Mouse (Mus musculus) brain, embryonic 18.5 days (tissue): Measurements from ENCODE around the gene Uhrf2.
"Not testable (repeated sequence)": the region's sequence is repeated elsewhere in the genome, so short reads cannot be mapped to it uniquely, and the experiment has no call there.

Experiments used
- DNase-seq: peaks from one replicate; pipeline ENCODE4 v3.0.0-alpha.2; 2012; ENCODE audit warnings: low read depth, low spot score

Uhrf2 gene

GRCm38 (mm10) chr19:30029894-30030635 is at the start of gene Uhrf2:
TSS of gene Uhrf2 (plus strand) at chr19:30030513.
- peak; percentile 92 for DNase-seq

DNA sequence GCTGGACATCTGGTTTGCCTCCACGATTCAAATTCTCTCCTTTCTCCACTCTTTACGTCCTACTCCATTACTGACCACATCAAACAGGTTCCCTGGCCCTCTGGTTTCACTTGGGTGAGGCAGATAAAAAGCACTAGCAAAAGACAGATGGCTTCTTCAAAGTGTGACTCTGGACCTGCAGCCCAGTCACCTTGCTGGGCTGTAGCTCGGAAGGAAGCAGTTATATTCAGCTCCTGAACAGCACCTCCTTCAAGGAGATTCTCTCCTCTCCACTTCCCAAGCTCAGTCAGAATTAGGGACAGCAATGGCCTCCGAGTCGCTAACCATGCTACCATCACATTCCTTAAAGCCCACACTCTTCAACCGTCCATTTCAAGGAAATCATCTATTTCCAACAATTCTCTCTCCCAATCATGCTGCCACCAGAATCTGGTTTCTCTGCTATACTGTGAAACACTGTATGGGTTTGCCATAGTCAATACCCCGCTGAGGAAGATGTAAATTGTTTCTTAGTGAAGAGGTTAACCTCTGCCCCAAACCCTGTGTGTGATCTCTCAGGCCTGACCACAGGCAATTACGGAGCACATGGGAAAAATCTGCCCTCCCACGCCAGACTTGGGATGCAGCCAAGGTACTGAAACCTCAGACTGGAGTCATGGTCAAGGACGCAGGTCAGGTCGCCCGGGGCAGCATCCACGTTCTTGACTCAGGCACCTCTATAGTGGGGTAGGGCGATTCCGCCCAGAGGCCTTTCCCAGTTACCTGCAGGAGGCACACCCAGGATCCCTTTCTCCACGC is 45.9 kb upstream of the Uhrf2 start:
- DNase-seq: no peak

DNA sequence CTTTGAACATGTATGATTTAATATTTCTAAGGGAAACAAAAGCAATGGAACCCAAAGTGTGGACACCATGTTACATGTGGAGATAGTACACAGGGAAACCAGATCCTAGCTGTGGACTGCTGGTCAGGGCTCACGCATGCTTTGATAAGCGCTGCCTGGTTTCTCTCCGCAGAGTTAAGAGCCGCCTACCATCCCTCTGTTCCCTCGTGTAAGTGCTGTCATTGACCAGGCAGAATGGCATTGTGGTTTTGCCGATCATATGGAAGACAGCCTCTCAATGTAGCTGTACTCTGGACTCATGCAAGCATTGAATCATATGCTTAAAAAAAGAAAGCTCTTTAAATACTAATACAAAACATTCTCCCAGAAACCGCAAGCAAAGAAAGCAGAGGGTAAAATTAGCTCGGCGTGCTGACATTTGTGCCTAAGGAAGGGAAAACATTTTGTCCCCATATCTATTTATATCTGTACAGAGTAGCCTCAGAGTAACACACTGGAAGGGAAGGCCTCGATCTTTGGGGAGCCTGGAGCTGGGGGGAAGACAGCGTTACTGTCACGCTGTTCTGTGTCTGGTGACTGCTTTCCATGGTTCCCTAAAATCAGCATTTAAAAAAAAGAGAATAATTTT is 43.7 kb upstream of the Uhrf2 start:
- DNase-seq: no peak

- no peak for DNase-seq
Measured at GRCm38 (mm10) chr19:30000406-30001365, 29.6 kb upstream of the Uhrf2 start.

- no peak for DNase-seq
Measured at GRCm38 (mm10) chr19:30001550-30001949, 28.8 kb upstream of the Uhrf2 start.

DNA sequence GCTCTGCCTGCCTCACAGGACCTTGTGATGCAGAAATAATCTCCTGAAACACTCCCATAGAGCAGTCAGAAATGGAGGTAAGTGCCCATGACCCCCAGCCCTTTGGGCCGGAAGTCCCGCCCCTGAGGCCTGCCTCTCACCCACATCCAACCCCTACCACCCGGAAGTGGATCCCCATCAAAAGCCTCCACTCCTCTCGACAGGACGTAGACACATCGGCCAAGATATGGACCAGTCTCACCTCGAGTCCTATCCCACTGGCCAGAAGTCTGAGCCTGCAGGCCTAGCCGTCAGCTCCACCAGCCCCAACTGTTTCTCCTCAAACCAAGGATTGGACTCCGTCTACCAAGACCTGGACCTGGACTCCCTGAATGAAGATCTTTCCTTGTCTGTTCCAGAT is 26.7 kb upstream of the Uhrf2 start, which contains the start of gene Trpd52l3:
Gene Trpd52l3, plus strand, starts transcription at position 170 of the 400 bp plus-strand sequence.
- DNase-seq: no peak

DNA sequence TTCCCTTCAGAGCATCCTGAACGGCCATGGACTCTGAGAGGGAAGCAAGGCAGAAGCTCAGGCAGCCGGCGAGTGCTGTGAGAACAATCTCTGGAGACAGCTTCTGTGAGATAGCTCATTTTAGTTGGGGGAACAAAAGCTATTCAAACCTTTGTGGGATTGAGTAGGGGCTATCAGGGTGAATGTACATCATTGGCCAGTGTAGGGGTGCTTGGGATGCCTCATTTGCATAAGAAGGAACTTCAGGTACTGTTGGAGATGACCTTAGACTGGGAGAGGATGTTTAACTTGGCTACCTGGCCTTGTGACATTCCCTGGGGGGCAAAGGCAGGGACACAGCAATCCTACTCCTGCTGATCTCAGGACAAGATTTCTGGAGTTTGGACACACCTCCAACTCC is 23.9 kb upstream of the Uhrf2 start:
- DNase-seq: no peak

- DNase-seq: no peak
Measured at GRCm38 (mm10) chr19:30010520-30011296, 19.6 kb upstream of the Uhrf2 start.

GRCm38 (mm10) chr19:30014331-30014730 is 16.0 kb upstream of the Uhrf2 start:
- no peak for DNase-seq

GRCm38 (mm10) chr19:30016156-30016555 is 14.2 kb upstream of the Uhrf2 start:
- DNase-seq: no peak

- DNase-seq: not testable (repeated sequence)
Measured at GRCm38 (mm10) chr19:30023419-30023818, 6.9 kb upstream of the Uhrf2 start.

DNA sequence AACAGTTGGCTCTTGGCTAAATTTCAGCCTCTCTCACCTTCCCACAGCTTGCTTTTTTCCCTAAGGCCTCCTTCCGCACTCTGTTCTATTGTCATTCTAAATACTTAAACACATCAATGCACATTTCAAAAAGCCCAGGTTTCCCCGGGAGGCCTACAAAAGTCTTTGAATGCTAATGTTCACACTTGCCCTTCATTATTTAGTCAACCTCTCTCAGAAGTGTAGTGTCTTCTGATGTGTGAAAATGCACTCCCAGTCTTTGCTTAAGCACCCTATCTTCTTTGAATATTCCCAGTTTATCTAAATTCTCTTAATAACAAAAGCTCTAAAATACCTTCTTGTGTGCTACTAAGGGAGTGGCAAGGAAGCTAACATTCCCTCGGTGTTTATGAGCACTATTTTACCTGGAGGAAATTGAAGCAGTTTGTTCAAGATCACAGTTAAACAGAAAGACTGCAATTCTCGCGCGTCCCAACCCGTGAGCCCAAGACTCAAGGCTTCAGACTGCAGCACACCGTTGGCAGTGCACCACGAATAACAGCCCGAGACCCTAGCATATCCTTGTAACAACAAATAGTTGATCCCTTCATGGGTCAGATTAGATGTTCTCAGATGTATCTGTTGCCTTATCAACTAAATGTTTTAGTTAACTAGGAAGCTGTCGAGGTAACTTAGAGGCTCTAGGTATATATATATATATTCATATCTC is 1.2 kb upstream of the Uhrf2 start:
- DNase-seq: no peak

DNA sequence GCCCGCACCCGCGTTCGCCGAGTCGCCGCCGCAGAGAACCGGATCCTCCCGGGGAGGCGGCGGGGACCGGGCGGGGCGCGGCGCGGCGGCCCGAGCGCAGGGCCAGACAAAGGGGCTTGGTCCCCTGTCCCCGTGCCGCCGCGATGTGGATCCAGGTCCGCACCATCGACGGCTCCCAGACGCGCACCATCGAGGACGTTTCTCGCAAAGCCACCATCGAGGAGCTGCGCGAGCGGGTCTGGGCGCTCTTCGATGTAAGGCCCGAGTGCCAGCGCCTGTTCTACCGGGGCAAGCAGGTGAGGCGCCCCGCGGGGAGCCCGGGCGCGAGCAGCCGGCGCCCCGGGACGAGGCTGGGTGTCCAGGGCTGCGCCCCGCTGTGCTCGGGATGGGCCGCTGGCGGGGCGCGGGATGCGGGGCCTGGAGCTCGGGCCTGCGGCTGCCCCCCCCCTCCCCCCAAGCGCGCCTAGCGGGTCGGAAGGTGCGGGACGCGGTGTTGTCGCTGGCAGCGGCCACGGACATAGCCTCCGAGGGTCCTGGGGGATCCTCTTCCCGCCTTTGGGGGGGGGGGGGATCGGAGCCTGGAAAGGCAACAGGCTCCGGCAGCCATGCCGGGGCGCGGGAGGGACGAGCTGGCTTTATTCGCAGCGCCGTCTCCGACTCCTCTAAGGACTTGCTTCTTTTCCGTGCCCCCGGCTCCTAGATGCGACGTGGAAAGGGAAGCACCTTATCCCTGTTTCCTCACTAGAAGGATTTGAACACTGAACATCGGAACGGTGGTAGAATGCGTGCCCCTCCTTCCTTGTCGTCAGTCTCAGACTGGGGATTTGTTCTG is 539 bp downstream of the Uhrf2 start:
- no peak for DNase-seq

DNA sequence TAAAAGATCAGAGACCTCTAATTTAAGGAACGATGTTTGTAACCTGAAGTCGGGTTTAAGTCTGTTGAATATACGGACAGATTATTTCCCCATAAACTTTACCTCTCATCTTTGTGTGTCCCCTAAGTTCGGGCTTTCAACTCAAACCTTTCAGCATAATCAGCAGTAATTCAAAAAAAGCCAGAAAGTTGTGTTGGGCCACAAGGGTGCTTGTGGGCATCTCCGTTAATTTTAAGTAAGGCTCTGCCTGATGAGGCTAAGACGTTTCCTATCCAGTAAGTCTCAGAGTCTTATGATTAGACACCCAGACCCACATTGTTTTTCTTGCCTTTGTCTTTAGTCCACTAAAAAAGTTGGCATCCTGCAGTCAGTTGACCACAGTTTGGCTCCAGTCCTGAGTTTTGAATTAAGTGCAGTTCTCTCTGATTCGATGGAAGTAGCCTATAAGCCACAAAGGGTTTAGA is 1.2 kb downstream of the Uhrf2 start:
- DNase-seq: no peak

GRCm38 (mm10) chr19:30032206-30032605 is 1.9 kb downstream of the Uhrf2 start:
- no peak for DNase-seq

DNA sequence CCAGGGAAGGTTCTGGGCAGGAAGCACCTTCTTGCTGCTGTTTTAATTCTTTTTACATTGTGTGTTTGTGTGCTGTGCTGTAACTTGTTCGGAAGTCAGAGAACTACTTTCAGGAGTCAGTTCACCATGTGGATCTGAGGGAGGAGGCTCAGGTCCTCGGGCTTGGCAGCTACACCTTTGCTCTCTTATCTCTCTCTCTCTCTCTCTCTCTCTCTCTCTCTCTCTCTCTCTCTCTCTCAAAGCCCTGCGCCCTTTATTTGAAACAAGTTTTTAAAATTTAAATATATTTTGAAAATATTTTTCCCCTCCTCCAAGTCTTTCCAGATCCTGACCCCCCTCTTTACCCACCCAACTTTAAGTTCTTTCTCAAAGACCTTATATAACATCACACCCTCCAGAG is 5.0 kb downstream of the Uhrf2 start:
- DNase-seq: no peak

- no peak for DNase-seq
Measured at GRCm38 (mm10) chr19:30043691-30044090, 13.4 kb downstream of the Uhrf2 start.

DNA sequence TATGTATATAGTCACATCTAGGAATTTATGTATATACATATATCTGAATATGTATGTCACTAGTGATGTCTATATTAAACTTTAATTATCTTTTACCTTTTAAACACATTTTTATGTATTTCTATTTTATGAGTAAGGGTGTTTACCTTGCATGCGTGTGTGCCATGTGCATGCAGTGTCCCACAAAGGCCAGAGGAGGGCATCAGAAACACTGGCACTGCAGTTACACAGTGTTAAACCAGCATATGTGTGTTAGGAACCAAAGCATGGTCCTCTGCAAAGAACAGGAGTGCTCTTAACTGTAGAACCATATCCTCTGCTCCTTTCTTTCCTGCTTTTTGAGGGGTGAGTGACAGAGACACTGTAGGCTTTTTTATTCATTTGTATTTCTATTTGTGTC is 14.3 kb downstream of the Uhrf2 start:
- DNase-seq: no peak

DNA sequence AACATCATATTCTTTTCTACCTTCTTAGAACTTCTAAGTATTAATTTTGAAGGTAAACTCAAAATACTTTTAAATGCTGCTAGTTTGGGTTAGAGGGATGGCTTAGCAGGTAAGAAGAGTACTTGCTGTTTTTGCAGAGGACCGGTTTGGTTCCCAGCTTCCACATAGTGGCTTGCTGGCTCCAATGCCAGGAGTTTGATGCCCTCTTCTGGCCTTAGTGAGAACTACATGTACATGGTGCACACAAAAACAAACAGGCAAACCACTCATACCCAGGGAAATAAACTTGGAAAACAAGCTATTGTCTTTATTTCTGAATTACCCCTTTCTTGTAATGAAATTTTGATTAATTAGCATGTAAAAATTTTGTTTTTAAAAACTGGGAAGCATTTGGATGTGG is 15.5 kb downstream of the Uhrf2 start:
- DNase-seq: no peak
